Mouse (Mus musculus) embryonic facial prominence, embryonic 11.5 days (tissue): ENCODE results near the gene Fbxo22. TPM values are rescaled to one million over a fixed set of nuclear protein-coding genes. Genes with fewer than 3 reads are reported as not detected.

Experiments
- ATAC-seq: fragments of 200-750 bp; cut with Nextera tagmentation; replicated peaks from 2 replicates; pipeline ENCODE4 v1.8.0; 2017; ENCODE audit warnings: low read depth; ENCODE audit not compliant: insufficient number of reproducible peaks, low FRiP score, low TSS enrichment
- DNase-seq: peaks from one replicate; pipeline ENCODE4 v3.0.0-alpha.2; 2015; ENCODE audit warnings: low spot score
- H3K27ac ChIP-seq: fragments of 300-500 bp; sonication (generic); replicated peaks from 2 replicates; pipeline ENCODE4 v1.5.1; 2014; ENCODE audit warnings: mild to moderate bottlenecking, low read depth, low read length, control low read depth
- H3K27me3 ChIP-seq: fragments of 300-500 bp; sonication (generic); 2 replicates; pipeline ENCODE4 v1.6.1; 2014; ENCODE audit warnings: mild to moderate bottlenecking, low read length, moderate library complexity, mixed read lengths; ENCODE audit not compliant: control insufficient read depth, insufficient read depth
- H3K36me3 ChIP-seq: fragments of 300-500 bp; sonication (generic); replicated peaks from 2 replicates; pipeline ENCODE4 v1.6.1; 2014; ENCODE audit warnings: low read depth, mild to moderate bottlenecking, low read length, moderate library complexity, mixed read lengths; ENCODE audit not compliant: control insufficient read depth, insufficient read depth
- H3K4me1 ChIP-seq: fragments of 300-500 bp; sonication (generic); 2 replicates; pipeline ENCODE4 v1.6.1; 2014; ENCODE audit warnings: low read length, mixed read lengths; ENCODE audit not compliant: control insufficient read depth, insufficient read depth
- H3K4me2 ChIP-seq: fragments of 300-500 bp; sonication (generic); 2 replicates; pipeline ENCODE4 v1.6.1; 2014; ENCODE audit warnings: low read depth, mild to moderate bottlenecking, control low read depth, low read length, moderate library complexity
- H3K4me3 ChIP-seq: fragments of 300-500 bp; sonication (generic); 2 replicates; pipeline ENCODE4 v1.5.1; 2014; ENCODE audit warnings: low read depth, low read length, control low read depth
- H3K9ac ChIP-seq: fragments of 300-500 bp; sonication (generic); replicated peaks from 2 replicates; pipeline ENCODE4 v1.6.1; 2014; ENCODE audit warnings: mild to moderate bottlenecking, control low read depth, low read length
- H3K9me3 ChIP-seq: fragments of 300-500 bp; sonication (generic); replicated peaks from 2 replicates; pipeline ENCODE4 v1.6.1; 2016; ENCODE audit warnings: mild to moderate bottlenecking, low read length, inconsistent platforms, mixed read lengths; ENCODE audit not compliant: control insufficient read depth
- WGBS: fragments of 180-500 bp; shearing (Covaris S2); extraction: QIAGEN DNeasy Blood & Tissue Kit; methylation state at CpG from one replicate; pipeline ENCODE4 v1.1.7; 2014; 5-methylcytosine and 5-hydroxymethylcytosine counted together
- polyA plus RNA-seq: library from polyadenylated mRNA; unstranded; fragments of >200 nt; fragmentation: Nextera tagmentation; extraction: Ambion mirVana; gene quantifications from 2 replicates; pipeline ENCODE4 v1.2.1, GENCODE M21; 2014

Gene Fbxo22
- polyA plus RNA-seq, 1 experiment from 2014 or later, result 84.4 TPM

DNA sequence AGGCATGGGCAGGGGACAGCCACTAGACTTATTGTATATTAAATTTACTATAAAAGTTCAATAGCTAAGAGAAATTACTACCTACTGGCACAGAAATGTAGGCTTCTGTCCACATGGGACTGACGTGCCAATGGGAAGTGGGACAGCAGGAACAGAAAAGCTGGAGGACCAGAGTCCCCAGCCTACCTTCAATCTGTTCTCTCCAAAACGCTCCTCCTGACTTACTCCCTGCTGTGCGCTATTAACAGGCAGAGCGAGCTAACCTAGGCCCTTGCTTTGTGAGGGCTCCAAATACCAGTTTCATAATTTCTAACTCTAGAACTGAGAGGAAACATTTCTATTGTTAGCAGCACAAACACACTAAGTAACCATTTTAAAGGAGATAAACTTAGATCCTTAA lies 65.2 kb downstream of the Fbxo22 start:
- H3K9ac ChIP-seq, result no peak overlapping the region
- H3K27me3 ChIP-seq, result no peaks in the 10 kb centered on the region
- no peak overlapping the region for H3K4me3 ChIP-seq
- 61% methylated on average over 4 of the region's 4 CpGs for WGBS
- H3K27ac ChIP-seq, result no peak overlapping the region
- ATAC-seq (no peak), DNase-seq (no peak)
- H3K9me3 ChIP-seq, result no peaks in the 10 kb centered on the region
- H3K36me3 ChIP-seq, result no peaks in the 10 kb centered on the region
- no peak overlapping the region for H3K4me2 ChIP-seq
- no peaks in the 10 kb centered on the region for H3K4me1 ChIP-seq

Other genes starting within 250 kb of the Fbxo22 start
- 1.2 and 2.7 TPM in 2 replicates for gene Chrna5, start 228.0 kb upstream of the Fbxo22 start, polyA plus RNA-seq
- gene Chrna3, start 182.4 kb upstream of the Fbxo22 start, polyA plus RNA-seq, result 4.4 and 6.5 TPM in 2 replicates
- gene Chrnb4, start 160.1 kb upstream of the Fbxo22 start, polyA plus RNA-seq, result 0.79 and 1.7 TPM in 2 replicates
- 41.1 and 48.0 TPM in 2 replicates for gene Ube2q2, start 60.1 kb upstream of the Fbxo22 start, polyA plus RNA-seq
- gene Nrg4, start 117.9 kb downstream of the Fbxo22 start, polyA plus RNA-seq, result 0.81 and 1.4 TPM in 2 replicates
- gene Tmem266, start 118.0 kb downstream of the Fbxo22 start, polyA plus RNA-seq, result 0.17 and 0.40 TPM in 2 replicates